Mouse (Mus musculus) ES-Bruce4 (cell line): ENCODE data around the gene Gbx1.

Source experiments
- CTCF ChIP-seq: IDR thresholded peaks from one replicate; pipeline ENCODE4 v1.8.1; 2011; ENCODE audit warnings: low read depth, low read length
- EP300 ChIP-seq: IDR thresholded peaks from 2 replicates; pipeline ENCODE4 v1.6.1; 2011; ENCODE audit warnings: low read depth, low read length; ENCODE audit not compliant: insufficient read depth
- POLR2A ChIP-seq: IDR thresholded peaks from one replicate; pipeline ENCODE4 v1.8.1; 2011; ENCODE audit warnings: low read length; ENCODE audit not compliant: insufficient read depth

DNA sequence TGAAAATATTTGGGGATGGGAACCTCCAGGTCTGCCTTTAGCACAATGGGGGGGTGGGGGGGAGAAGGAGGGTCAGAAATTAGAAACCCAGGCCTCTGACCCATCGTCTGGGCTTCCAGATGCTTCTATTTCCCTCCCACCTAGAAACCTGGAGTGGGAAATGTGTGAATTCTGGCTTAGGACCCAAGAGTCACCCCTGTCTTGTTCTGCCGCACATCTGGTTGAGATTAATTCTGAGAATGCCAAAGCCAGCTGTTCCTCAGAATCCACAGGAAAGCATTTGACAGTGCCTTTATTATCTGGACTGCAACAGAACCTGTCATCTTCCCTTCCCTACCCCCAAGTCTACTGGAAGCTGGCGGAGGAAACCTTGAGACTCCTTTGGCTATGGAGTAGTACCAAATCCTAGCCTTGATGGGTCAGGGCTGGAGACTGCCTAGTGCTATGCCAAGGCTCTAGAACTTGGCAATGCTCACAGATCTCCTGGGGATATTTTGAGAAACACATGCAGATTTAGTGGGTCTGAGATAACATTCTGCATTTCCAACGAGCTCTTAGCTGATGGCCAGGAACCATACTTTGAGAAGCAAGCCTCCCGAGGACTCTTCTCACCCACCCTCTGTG is 26.7 kb upstream of the Gbx1 start:
- TF ChIP-seq CTCF (no peak), POLR2A (no peak), EP300 (no peak)
